Mouse (Mus musculus) brain, embryonic 14.5 days (tissue): ENCODE results near the gene Eps8l1.

Experiments
- CTCF ChIP-seq: fragments of 200-500 bp; IDR thresholded peaks from 2 replicates; pipeline ENCODE4 v1.5.1; 2012; ENCODE audit warnings: inconsistent platforms, mild to moderate bottlenecking, moderate library complexity, borderline replicate concordance; ENCODE audit not compliant: insufficient read depth, insufficient read length; ENCODE audit errors: extremely low read depth
- POLR2A ChIP-seq: fragments of 200-500 bp; IDR thresholded peaks from 2 replicates; pipeline ENCODE4 v1.6.1; 2012; ENCODE audit warnings: mild to moderate bottlenecking, inconsistent platforms, borderline replicate concordance; ENCODE audit not compliant: poor library complexity, insufficient read depth, insufficient read length, severe bottlenecking; ENCODE audit errors: extremely low read depth

DNA sequence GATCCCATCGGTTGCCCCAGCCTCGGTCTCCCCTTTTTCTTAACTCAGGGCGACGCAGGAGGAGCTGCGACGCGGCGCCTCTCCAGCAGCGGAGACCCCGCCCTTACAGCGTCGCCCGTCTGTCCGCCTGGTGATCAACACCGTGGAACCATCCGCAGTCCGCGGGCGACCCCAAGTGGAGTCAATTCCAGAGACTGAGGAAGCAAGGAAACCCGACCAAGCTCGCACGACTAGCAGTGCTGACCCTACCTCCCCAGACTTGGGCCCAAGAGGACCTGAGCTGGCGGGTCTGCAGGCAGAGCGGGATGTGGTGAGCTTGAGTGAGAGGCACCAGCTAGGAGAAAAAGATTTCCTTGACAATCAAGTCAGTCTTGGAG is 10.7 kb downstream of the Eps8l1 start:
- TF ChIP-seq POLR2A, result 0 out of 2 replicates have a peak, but pooled peaks have one; percentile 8
- peak; percentile 84 for TF ChIP-seq CTCF
